ENCODE assay signal across 23 mouse cellular contexts in genomic region chr10:89377750-89378149, GRCm38 (mm10). TPM values are rescaled to one million over a fixed set of nuclear protein-coding genes. Genes with fewer than 3 reads are reported as not detected.
"Had no signal": no experiment of that assay in that cellular context is flagged by ENCODE, and none has a peak within 500 bp of the region (broad histone marks: within the 10 kb centered on the region; RNA-seq: fewer than 3 reads in every experiment).

No protein-coding gene starts in this region.

- H3K36me3 ChIP-seq: heart, embryonic 10.5 days; hindbrain, embryonic 10.5 days; hindbrain, embryonic 12.5 days; intestine, embryonic 15.5 days; liver, embryonic 13.5 days; liver, embryonic 15.5 days had no signal

- H3K9me3 ChIP-seq: heart, embryonic 10.5 days; hindbrain, embryonic 10.5 days; hindbrain, embryonic 12.5 days; intestine, embryonic 15.5 days; liver, embryonic 13.5 days; liver, embryonic 15.5 days had no signal

- ATAC-seq: hindbrain, embryonic 16.5 days; inflammation-experienced regulatory T-cells, adult 6 months; intestine, embryonic 15.5 days; intestine, postnatal 0 days had no signal

- H3K4me1 ChIP-seq: heart, embryonic 10.5 days; hindbrain, embryonic 10.5 days; hindbrain, embryonic 12.5 days; intestine, embryonic 15.5 days; liver, embryonic 13.5 days; liver, embryonic 15.5 days had no signal

- H3K4me2 ChIP-seq: hindbrain, embryonic 12.5 days; hindbrain, embryonic 14.5 days; intestine, embryonic 15.5 days; liver, embryonic 11.5 days; liver, embryonic 13.5 days; liver, embryonic 15.5 days had no signal

- H3K27me3 ChIP-seq: hindbrain, embryonic 12.5 days; intestine, embryonic 15.5 days; liver, embryonic 13.5 days; liver, embryonic 15.5 days had no signal

- DNase-seq: gastrocnemius, postnatal 14 days; gastrocnemius, postnatal 36 days; heart, postnatal 10 days; heart, postnatal 4 days; kidney, adult 18-20 months; kidney, adult 8-10 months; kidney, postnatal 10 days; kidney, postnatal 25 days; kidney, postnatal 4 days; liver; liver, embryonic 13.5 days had no signal

- H3K9ac ChIP-seq: hindbrain, embryonic 12.5 days; hindbrain, embryonic 14.5 days; intestine, embryonic 15.5 days; liver, embryonic 13.5 days; liver, embryonic 15.5 days had no signal

- H3K27ac ChIP-seq: heart, embryonic 10.5 days; hindbrain, embryonic 10.5 days; hindbrain, embryonic 12.5 days; hindbrain, embryonic 14.5 days; intestine, embryonic 15.5 days; layer of hippocampus, adult 2 months; left cerebral cortex, adult 2 months; liver, embryonic 13.5 days; liver, embryonic 15.5 days had no signal

- H3K4me3 ChIP-seq: heart, embryonic 10.5 days; hindbrain, embryonic 10.5 days; hindbrain, embryonic 12.5 days; intestine, embryonic 15.5 days; layer of hippocampus, adult 2 months; left cerebral cortex, adult 2 months; liver, embryonic 13.5 days; liver, embryonic 15.5 days had no signal

RNA-seq across cellular contexts. Expression of gene Ano4, which starts 33.2 kb away (rescaled TPM):
- polyA plus RNA-seq: inflammation-experienced regulatory T-cells, adult 6 months; intestine, postnatal 0 days had no signal
